Mouse (Mus musculus): ENCODE data around the gene Dnaaf2. TPM values are rescaled to one million over a fixed set of nuclear protein-coding genes. Genes with fewer than 3 reads are reported as not detected.

The Dnaaf2 gene
- total and polyA plus RNA-seq, 2 experiments from 2014 or later, result 6.1 to 9.4 TPM

DNA sequence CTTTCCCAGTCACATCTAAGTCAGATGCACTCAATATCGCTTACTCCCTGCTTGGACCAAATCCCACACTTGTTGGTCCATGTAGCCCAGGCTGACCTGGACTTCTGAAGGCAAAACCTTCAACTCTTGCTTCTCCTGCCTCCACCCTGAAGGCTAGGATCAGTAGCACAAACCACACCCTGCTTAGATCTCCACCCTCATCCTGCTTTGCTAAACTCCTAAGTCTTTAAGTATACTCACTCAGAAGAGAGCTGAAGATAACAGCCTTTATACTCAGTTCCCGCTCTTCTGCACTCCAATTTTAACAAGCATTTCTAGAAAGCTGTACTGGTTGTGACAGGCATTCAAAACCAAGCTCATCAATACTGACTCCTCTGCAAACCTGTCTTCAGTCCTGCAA is 41.1 kb downstream of the Dnaaf2 start:
- peaks cover 4% of the 10 kb centered on the region; the same call in 1 of the 2 replicates for H3K36me3 ChIP-seq (ENCODE audit: insufficient read depth, low read length)
- no peak overlapping the region for H3K27ac ChIP-seq (ENCODE audit: low read depth, low read length)
- TF ChIP-seq CTCF (IDR thresholded peaks at IDR 0.05), result no peak
- no peaks in the 10 kb centered on the region for H3K9me3 ChIP-seq (ENCODE audit: low read length)
- no peak overlapping the region for H3K9ac ChIP-seq (replicated peaks; ENCODE audit: low read length, poor library complexity, severe bottlenecking)
- H3K4me1 ChIP-seq (ENCODE audit: insufficient read depth, low read length), result no peaks in the 10 kb centered on the region
- WGBS, result 97% methylated on average over 2 of the region's 2 CpGs
- H3K27me3 ChIP-seq (ENCODE audit: insufficient read depth, low read length), result no peaks in the 10 kb centered on the region
- ATAC-seq (ENCODE audit: low FRiP score) (no peak), DNase-seq (ENCODE audit: low spot score) (no peak)
- H3K4me3 ChIP-seq (ENCODE audit: low read depth, low read length), result no peak overlapping the region
- no peak overlapping the region for H3K4me2 ChIP-seq (ENCODE audit: low read depth, low read length, poor library complexity, severe bottlenecking)

DNA sequence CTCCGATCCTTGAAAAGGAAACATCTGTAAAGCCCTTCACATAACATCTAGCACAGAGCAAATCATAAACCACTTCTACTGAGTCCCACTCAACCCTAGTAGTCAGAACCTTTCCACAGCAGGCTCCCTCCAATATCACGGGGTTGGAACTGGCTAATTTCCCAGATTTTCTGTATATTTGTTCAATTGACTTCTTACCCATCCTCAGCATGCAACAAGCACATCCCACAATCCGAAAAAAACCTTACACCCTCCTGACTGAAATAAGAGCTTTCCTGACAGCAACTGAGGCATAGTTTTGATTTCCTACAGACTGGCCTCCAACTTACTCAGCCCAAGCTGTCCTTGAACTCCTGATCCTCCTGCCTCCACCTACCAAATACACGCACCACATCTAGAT is 41.8 kb downstream of the Dnaaf2 start:
- Histone ChIP-seq H3K9me3 (ENCODE audit: low read length) (no peaks in the 10 kb centered on the region), H3K36me3 (ENCODE audit: insufficient read depth, low read length) (peaks cover 4% of the 10 kb centered on the region; the same call in 1 of the 2 replicates), H3K27ac (ENCODE audit: low read depth, low read length) (no peak overlapping the region), H3K9ac (replicated peaks; ENCODE audit: low read length, poor library complexity, severe bottlenecking) (no peak overlapping the region), H3K4me3 (ENCODE audit: low read depth, low read length) (no peak overlapping the region), H3K4me1 (ENCODE audit: insufficient read depth, low read length) (no peaks in the 10 kb centered on the region), H3K27me3 (ENCODE audit: insufficient read depth, low read length) (no peaks in the 10 kb centered on the region), H3K4me2 (ENCODE audit: low read depth, low read length, poor library complexity, severe bottlenecking) (no peak overlapping the region)
- DNase-seq (ENCODE audit: low spot score) (no peak), ATAC-seq (ENCODE audit: low FRiP score) (no peak)
- no peak for TF ChIP-seq CTCF (IDR thresholded peaks at IDR 0.05)
- WGBS, result 85% methylated on average over 4 of the region's 4 CpGs

GRCm38 (mm10) chr12:69155923-69156322 is 42.3 kb downstream of the Dnaaf2 start:
- Histone ChIP-seq H3K36me3 (ENCODE audit: insufficient read depth, low read length) (peaks cover 4% of the 10 kb centered on the region; the same call in 1 of the 2 replicates), H3K9ac (replicated peaks; ENCODE audit: low read length, poor library complexity, severe bottlenecking) (no peak overlapping the region), H3K4me1 (ENCODE audit: insufficient read depth, low read length) (no peaks in the 10 kb centered on the region), H3K4me2 (ENCODE audit: low read depth, low read length, poor library complexity, severe bottlenecking) (no peak overlapping the region), H3K4me3 (ENCODE audit: low read depth, low read length) (no peak overlapping the region), H3K27me3 (ENCODE audit: insufficient read depth, low read length) (no peaks in the 10 kb centered on the region), H3K27ac (ENCODE audit: low read depth, low read length) (no peak overlapping the region), H3K9me3 (ENCODE audit: low read length) (no peaks in the 10 kb centered on the region)
- WGBS, result 85% methylated on average over 2 of the region's 2 CpGs
- no peak for TF ChIP-seq CTCF (IDR thresholded peaks at IDR 0.05)
- DNase-seq (ENCODE audit: low spot score), result no peak
- no peak for ATAC-seq (ENCODE audit: low FRiP score)

DNA sequence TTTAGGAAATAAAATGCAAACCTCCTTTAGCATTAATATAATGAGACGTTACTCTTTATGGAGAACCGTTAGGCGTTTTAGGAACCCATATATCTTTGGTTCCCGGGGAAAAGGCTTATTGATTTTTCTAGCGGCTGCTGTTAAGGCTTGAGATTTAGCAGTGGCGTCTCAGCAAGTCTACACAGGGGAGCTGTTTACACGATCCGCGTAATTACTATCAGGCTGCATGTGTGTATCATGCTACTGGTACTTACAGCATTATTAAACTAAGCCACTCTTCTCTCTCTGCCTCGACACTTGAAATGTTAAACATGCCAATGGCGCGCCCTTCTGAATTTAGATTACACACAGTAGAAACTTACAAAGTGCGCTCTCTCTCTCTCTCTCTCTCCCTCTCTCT is 48.2 kb downstream of the Dnaaf2 start:
- no peaks in the 10 kb centered on the region for H3K36me3 ChIP-seq (ENCODE audit: insufficient read depth, low read length)
- WGBS, result 80% methylated on average over 13 of the region's 13 CpGs
- no peak for TF ChIP-seq CTCF (IDR thresholded peaks at IDR 0.05)
- H3K9me3 ChIP-seq (ENCODE audit: low read length), result no peaks in the 10 kb centered on the region
- H3K4me3 ChIP-seq (ENCODE audit: low read depth, low read length), result no peak overlapping the region
- peak; percentile 32 for DNase-seq (ENCODE audit: low spot score)
- no peaks in the 10 kb centered on the region for H3K4me1 ChIP-seq (ENCODE audit: insufficient read depth, low read length)
- H3K9ac ChIP-seq (replicated peaks; ENCODE audit: low read length, poor library complexity, severe bottlenecking), result no peak overlapping the region
- no peaks in the 10 kb centered on the region for H3K27me3 ChIP-seq (ENCODE audit: insufficient read depth, low read length)
- ATAC-seq (ENCODE audit: low FRiP score), result no peak
- no peak overlapping the region for H3K4me2 ChIP-seq (ENCODE audit: low read depth, low read length, poor library complexity, severe bottlenecking)
- H3K27ac ChIP-seq (ENCODE audit: low read depth, low read length), result no peak overlapping the region

DNA sequence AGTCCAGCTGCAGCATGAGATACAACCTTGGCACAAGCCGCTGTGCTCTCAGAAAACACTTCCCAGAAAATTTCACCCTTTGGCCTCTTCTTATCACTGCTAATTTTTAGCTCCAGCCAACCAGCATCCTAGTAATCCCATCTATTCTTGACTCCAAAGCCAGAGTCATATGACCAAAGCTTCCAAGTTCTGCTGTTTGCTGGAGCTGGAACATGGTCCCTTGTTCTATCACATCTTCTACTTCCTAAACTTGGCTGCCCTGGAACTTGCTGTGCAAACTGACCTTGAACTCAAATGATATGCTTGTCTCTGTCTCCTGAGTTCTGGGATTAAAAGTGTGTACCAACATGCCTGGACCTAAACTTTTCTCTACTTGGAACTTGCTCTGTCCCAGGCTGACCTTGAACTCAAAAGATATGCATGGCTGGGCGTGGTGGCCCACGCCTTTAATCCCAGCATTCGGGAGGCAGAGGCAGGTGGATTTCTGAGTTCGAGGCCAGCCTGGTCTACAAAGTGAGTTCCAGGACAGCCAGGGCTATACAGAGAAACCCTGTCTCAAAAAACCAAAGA is 51.0 kb downstream of the Dnaaf2 start:
- no peaks in the 10 kb centered on the region for H3K9me3 ChIP-seq (ENCODE audit: low read length)
- no peaks in the 10 kb centered on the region for H3K36me3 ChIP-seq (ENCODE audit: insufficient read depth, low read length)
- no peaks in the 10 kb centered on the region for H3K27me3 ChIP-seq (ENCODE audit: insufficient read depth, low read length)
- ATAC-seq (ENCODE audit: low FRiP score) (no peak), DNase-seq (ENCODE audit: low spot score) (no peak)
- H3K4me3 ChIP-seq (ENCODE audit: low read depth, low read length), result no peak overlapping the region
- no peaks in the 10 kb centered on the region for H3K4me1 ChIP-seq (ENCODE audit: insufficient read depth, low read length)
- H3K27ac ChIP-seq (ENCODE audit: low read depth, low read length), result no peak overlapping the region
- H3K9ac ChIP-seq (replicated peaks; ENCODE audit: low read length, poor library complexity, severe bottlenecking), result no peak overlapping the region
- WGBS, result 91% methylated on average over 5 of the region's 5 CpGs
- TF ChIP-seq CTCF (IDR thresholded peaks at IDR 0.05), result no peak
- no peak overlapping the region for H3K4me2 ChIP-seq (ENCODE audit: low read depth, low read length, poor library complexity, severe bottlenecking)

DNA sequence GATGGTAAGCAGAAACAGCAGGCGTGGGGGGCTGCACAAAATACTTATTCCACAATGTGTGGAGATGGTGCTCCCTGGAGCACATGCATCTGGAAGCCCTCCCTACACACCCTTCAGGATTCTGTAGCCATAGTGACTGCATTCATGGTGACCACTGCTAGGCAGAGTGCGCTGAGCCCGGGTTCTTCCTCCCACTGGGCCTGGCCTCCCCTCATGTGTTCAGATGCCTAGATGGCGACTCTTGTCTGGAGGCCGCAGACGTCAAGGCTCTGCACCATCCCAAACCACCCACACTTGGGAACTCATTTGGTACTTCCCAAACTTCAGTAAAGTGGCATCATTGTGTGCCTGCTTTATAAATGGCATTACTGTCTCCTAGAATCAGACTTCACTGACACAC is 54.8 kb downstream of the Dnaaf2 start:
- H3K4me2 ChIP-seq (ENCODE audit: low read depth, low read length, poor library complexity, severe bottlenecking), result no peak overlapping the region
- ATAC-seq (ENCODE audit: low FRiP score) (no peak), DNase-seq (ENCODE audit: low spot score) (no peak)
- no peaks in the 10 kb centered on the region for H3K4me1 ChIP-seq (ENCODE audit: insufficient read depth, low read length)
- H3K36me3 ChIP-seq (ENCODE audit: insufficient read depth, low read length), result no peaks in the 10 kb centered on the region
- 71% methylated on average over 6 of the region's 6 CpGs for WGBS
- no peaks in the 10 kb centered on the region for H3K9me3 ChIP-seq (ENCODE audit: low read length)
- no peaks in the 10 kb centered on the region for H3K27me3 ChIP-seq (ENCODE audit: insufficient read depth, low read length)
- H3K9ac ChIP-seq (replicated peaks; ENCODE audit: low read length, poor library complexity, severe bottlenecking), result no peak overlapping the region
- no peak for TF ChIP-seq CTCF (IDR thresholded peaks at IDR 0.05)
- H3K4me3 ChIP-seq (ENCODE audit: low read depth, low read length), result no peak overlapping the region
- H3K27ac ChIP-seq (ENCODE audit: low read depth, low read length), result no peak overlapping the region

Measured in midbrain, postnatal 0 days (tissue).